Mouse (Mus musculus): ENCODE measurements around the gene Thap2.
A peak's percentile ranks its signal among the peaks of the same experiment; 100 is the strongest.

The Thap2 gene

DNA sequence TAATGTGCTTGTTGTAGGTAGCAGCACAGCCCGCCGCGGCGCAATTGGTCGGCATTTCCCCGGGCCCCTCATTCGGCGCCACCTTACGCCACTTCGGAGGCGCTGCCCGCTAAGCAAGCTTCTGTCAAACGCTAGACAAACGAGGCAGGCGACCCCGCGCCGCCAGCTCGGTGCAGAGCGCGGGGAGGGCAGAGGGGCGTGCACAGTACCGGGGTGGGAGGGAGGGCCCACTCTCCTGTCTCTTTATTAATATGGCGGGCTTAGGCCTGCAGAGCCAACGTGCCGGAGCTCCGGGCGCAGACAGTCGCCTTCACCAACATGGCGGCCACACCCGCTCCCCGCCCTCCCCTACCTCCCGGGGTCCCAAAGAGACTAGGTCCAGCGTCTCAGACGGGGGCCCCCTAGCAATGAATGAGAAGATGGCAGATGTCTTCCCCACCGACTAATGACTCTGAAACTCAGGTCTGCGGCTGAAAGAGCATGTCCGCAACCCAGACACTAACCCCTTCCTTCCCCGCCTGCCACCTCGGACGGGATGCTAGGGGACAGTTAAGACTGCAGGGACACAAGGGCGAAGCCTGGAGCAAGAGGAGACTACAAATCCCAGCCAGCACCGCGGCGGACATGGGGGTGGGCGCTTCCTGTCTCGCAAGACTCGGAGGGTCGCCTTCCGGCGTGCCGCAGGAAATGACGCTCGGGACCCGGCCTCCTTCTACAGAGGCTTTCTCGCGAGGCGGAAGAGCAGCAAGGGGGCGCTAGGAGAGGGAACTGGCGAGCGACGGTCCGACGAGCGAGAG lies at the start of gene Thap2, which contains the start of gene Zfc3h1:
Gene Thap2 (minus strand): TSS at position 223 of the 797 bp plus-strand sequence.
Gene Zfc3h1 (plus strand): TSS at position 739 of the 797 bp plus-strand sequence.
- DNase-seq (ENCODE audit: low spot score in 2 of 2), result peak; percentile 96 to 97

DNA sequence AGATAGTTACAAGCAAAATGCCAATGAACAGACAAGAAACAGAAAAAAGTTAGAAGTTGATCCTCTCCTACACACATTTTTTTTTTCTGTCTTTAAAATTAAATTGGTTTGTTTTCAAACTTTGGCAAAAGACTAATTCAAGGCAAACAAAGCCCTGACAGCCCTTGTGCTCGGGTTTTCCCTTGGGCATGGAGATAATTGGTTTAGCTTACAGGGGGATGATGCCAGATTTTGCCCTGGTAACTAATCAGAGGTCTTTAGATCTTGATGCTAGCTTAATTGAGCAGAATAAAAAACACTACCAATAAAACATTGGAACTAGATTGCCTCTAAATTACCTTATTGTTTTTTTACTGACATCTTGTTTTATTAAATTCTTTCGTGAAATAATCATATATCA lies 41.1 kb upstream of the Thap2 start:
- no peak for DNase-seq (ENCODE audit: low spot score in 2 of 2)

DNA sequence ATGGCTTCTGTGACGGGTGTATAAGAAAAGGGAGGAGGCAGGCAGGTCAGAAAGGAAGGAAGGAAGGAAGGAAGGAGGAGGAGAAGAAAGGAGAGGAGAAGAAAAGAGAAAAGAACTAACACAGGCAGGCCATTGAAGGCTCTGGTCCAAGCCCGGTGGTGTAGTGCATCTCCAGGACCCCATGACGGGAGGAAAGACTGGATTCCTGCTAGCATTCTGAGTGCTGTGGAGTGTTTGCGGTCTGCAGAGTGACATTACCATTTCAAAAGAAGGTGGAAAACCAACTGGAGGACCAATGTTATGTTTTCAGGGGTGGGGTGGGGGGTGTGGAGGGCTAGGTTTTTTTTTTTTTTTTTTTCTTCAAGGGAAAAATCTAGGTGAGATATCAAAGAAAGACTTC lies 37.7 kb upstream of the Thap2 start:
- no peak for DNase-seq (ENCODE audit: low spot score in 2 of 2)

DNA sequence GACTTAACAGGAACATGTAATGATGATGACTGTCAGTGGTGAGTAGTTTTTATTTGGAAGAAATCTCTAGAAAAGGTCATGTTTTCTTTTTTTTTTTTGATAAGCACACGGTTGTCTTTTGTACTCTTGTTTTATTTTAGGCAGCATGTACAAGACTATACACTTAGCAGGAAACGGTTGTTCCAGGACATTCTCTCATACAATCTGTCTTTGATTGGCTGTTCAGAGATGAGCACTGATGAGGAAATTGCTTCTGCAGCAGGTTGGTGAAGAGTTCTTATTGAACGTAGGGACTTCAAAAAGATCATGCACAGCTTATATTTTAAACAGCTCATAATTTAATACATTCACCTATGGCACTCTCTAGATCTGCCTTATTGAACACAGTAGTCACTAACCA lies 29.8 kb upstream of the Thap2 start:
- DNase-seq (ENCODE audit: low spot score in 2 of 2), result no peak

DNA sequence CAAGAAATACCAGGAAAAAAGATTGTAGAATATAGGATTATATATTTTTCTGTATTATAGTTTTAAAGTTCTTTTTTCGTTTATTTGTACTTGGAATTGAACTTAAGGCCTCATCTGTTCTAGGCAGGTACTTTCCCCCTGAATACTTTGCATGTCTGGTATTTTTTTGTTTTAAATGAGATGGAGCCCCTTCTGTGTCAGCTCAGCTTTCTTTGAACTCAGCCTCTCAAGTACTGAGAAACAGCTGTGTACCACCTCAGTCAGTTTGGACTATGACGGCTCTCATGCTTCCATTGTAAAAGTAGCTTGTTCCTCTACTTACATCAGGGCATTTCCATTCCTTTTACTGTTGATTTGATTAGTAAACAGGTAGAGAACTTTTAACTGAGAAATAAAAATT lies 29.3 kb upstream of the Thap2 start:
- DNase-seq (ENCODE audit: low spot score in 2 of 2), result no peak

DNA sequence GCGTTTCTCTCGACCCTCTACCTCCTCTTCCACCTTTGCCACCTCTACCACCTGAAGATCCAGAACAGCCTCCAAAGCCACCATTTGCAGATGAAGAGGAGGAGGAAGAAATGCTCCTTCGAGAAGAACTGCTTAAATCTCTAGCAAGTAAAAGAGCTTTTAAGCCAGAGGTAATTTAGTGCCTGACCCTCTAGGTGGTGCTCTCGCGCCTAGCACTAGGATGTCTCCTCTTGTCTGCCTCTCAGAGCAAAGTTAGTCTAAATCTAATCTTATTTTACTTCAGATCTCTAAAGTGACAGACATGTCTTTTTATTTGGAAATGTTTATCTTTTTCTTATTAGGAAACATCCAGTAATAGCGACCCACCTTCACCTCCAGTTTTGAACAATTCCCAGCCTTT lies 22.1 kb upstream of the Thap2 start:
- DNase-seq (ENCODE audit: low spot score in 2 of 2), result peak; percentile 7 to 60

DNA sequence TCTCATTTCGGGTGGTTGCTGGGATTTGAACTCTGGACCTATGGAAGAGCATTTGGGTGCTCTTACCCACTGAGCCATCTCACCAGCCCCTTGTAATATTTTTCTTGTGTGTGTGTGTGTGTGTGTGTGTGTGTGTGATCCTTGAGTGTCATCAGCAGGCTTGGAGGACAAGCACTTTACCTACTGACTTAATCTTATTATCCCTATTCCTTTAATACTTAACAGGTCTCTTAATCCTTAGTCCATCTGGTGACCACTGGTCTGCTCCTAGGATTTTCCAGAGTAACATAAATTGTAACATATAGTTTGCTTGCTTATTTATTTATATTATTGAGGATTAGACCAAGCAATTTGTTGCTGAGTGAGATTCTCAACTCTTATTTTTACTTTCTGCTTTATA lies 7.7 kb upstream of the Thap2 start:
- DNase-seq (ENCODE audit: low spot score in 2 of 2), result no peak

DNA sequence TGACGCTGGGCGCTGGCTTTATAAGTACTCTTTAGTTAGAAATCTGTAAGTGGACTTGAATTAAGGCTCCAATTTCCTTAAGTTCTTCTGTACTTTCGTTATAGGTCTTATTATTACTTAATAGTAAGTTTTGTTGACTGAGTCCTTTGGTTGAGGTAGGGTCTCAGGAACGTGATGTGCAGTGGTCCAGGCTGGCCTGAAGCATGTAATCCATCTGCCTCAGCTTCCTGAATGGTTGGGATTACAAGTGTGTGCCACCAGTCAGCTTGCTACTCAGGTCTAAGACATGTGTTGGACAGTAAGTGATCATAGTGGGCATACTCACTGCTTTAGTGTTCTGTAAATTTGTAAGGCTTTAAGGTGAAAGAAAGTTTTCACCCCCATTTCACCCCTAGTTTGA lies 6.8 kb upstream of the Thap2 start:
- DNase-seq (ENCODE audit: low spot score in 2 of 2), result no peak

DNA sequence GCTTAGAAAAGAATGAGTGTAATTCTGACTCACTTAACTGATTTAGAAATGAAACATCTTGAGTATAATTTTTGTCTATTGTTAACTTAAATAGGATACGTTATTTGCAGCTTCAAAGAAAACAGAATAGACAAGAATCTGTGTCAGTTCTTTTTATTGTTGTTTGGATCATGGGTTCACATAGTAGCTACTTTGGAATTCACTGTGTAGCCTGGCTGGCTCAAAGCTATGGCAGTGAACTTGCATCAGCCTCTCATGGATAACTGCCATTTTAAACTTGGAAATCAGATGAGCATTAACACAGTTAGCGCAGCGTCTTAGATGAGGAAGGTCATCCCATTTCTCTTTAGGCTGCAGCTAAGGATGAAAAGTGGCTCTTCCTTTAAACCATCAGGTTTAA lies 3.6 kb upstream of the Thap2 start:
- no peak for DNase-seq (ENCODE audit: low spot score in 2 of 2)

DNA sequence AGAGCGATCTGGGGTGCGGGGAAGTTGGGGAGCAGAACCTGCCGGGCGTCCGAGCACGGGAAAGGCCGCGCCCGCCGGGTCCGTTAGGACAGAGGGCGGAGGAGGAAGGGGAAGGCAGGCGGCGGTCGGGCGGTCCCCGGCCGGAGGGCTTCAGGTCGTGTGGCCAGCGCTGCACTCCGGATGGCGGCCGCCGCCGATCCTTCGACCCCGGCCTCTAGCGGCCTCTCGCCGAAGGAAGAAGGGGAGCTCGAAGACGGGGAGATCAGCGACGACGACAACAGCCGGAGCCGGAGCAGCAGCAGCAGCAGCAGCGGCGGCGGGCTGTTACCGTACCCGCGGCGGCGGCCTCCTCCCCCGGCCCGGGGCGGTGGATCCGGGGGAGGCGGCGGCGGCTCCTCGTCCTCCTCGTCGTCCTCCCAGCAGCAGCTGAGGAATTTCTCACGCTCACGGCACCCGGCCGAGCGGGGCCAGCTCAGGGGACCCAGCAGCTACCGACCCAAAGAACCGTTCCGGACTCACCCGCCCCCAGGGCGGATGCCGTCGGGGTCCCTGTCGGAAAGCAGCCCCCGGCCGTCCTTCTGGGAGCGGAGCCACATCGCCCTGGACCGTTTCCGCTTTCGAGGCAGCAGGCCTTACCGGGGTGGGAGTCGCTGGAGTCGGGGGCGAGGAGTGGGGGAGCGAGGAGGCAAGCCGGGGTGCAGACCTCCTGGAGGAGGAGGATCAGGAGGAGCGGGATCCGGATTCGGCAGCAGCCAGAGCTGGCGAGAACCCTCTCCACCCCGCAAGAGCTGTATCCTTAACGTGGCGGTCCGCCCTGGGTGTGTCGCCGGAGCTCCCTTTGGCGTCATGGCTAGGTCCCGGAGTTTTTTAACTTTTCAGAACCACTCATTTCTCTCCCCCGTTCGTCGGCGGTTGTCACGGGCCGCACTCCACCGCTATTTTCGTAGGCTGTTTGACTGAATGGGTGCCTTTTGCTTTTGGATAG lies 1.1 kb upstream of the Thap2 start:
- DNase-seq (ENCODE audit: low spot score in 2 of 2), result peak; percentile 67 to 71

DNA sequence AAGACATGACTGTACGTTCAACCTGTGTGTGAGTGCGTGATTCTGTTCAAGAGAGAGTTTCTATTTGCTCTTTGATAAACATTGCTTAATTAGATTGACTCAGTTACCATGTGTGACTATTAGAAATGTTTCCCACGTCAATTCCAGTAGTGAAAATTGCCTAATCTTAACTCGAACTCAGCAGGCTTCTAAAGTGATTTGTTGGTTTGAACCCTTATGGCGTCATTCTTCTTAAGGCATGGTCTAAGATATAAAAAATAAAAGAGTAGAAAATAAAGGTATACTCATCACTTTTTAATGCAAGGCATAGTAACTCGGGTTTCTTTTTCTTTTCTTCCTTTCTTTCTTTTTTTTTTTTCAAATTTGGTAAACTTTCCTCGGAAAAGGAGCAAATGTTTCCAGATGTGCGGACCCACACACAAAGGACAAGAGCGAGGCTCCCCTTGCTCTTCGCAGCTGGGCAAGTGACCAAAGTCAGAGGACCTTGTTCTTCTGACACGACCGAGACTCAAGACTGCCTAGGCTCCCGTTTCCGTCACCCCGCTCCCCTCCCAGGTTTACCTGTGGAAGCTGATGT lies 511 bp downstream of the Thap2 start:
- DNase-seq (ENCODE audit: low spot score in 2 of 2), result no peak

DNA sequence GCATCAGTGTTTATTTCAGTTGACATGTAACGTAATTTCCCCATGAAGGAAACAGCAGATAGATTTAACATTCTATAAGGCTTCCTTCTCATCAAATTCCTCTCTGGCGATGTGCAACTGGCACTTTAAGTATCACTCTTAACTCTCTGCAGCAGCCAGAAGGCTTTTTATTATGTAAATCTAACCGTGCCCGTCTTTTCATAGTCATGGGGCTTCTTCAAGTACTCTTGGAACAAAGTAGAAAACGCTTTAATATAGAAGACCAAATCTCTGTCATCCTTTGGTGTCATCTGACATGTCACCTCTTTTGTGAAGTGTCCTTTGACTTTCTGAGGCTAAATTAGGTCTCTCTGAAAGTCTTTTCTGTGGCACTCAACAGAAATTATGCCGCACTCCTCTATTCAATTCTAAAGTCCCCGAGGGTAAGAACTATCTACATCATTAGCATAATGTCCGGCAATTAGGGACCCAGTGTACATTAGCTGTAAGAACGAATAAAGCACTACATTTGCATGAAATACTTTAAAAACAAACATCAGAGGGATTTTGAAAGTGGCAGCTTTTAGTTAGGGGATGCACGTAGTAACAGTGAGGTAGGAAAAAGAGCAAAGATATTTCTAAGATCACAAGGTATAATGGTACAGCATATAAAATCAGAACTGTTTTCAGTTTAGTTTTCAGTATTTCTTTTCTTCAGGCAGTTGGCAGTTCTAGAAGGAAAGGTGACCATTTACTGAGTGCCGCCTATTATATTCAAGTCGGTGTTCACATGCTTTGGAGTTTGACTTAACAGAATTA lies 1.2 kb downstream of the Thap2 start:
- no peak for DNase-seq (ENCODE audit: low spot score in 2 of 2)

DNA sequence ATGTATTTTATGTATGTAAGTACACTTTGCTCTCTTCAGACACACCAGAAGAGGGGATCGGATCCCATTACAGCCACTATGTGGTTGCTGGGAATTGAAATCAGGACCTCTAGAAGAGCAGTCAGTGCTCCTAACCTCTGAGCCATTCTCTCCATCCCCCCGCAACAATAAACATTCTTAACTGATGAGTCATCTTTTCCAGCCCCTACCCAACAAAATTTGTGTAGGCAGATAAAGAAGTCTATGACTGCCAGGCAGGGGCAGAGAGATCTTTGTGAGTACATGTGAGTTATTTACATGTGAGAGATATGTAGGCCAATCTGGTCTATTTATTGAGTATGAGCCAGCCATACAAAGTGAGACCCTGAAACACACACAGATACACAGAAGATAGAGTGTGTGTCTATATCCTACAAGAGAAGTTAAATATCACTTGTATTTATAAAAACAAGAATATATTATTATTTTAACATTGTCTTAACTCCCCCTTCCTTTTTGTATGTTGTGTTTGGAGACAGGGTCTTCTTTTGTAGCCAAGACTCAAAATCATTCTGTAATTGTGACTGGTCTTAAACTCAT lies 2.6 kb downstream of the Thap2 start:
- DNase-seq (ENCODE audit: low spot score in 2 of 2), result no peak

DNA sequence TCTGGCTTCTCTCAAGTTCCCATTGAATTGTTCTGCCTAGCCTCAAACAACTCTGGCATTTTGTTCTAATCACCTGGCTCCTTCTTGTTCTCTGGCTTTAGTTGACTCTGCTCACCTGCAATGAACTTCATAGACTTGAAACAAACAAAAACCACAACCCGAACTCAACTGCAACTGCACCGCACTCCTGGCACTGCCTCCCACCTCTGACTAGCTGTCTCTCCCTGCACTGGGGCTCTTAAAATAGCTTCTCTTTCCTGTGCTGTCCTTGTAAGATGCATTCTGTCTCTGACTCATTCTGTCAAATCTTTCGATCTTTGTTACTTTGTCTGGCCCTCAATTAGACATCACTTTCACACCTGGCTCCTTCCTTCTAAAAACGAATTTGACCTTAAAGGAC lies 21.1 kb downstream of the Thap2 start:
- peak; percentile 28 to 37 for DNase-seq (ENCODE audit: low spot score in 2 of 2)

DNA sequence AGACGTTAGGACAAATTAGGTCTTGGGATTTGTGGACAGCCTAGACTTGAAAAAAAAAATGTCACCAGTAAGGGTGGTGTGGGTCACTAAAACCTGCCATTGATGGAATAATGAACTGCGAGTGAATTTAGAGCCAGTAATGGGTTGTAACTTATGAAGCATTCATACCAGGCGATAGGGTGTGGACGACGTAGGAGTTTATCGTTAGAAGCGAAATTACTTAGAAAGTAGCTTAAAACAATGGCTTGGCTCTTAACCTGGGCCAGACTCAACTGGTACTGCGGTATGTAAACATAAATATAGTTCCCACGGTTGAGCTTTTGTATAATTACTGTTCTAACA lies 21.6 kb downstream of the Thap2 start:
- DNase-seq (ENCODE audit: low spot score in 2 of 2), result no peak

DNA sequence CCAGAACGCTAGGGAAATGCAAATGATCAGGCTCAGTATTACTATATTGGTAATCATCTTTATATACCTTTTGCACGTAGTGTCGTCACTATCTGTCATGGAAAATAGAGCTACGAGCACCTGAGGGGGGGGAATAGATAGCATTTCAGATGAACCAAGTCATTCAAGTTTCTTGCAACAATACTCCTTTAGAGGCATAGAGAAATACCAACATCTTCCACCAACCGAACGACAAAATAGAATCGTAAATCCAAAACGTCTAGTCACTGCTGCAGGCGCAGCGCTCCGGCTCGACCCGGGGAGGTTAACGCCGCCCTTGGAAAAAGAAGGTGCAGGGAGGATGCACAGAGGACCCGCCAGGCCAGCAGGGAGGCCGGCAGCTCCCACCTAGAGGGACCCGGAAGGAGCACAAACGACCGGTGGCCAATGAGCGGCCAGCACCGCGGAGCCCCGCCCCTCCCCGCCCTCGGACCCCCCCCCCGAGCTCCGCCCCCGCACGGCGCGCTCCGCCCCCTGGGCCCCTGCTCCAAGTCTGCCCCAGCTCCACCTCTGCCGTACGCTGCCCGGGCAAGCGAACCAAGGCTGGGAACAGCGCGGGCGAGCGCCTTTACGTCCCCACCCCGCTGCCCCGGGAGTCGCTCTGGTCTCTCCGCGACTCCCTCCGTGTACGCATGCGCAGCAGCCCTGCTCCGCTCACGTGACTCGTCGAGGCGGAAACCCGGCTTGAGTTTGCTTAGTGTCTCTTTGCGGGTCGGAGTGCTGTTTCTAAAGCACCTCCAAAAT lies 22.2 kb downstream of the Thap2 start, which contains the start of gene Tmem19:
Gene Tmem19 (minus strand): TSS at position 662 of the 783 bp plus-strand sequence.
- peak; percentile 95 to 96 for DNase-seq (ENCODE audit: low spot score in 2 of 2)

DNA sequence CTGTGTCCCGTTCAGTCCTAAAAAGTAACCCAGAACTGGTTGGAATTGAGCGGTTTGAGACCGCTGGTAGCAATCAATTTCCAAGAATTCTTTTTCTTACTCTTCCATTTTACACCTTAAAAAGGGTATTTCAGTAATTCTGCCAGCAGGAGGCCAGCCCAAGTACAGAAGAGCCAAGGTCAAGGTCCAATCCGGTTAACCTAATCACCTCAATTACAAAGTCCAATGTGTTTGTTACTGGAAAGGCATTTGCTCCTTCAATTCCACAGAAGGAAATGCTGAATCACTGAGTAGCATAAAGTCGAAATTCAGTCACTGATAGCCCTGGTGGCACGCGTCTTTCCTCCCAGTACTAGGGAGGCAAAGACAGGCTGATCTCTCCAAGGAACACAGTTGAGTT lies 25.2 kb downstream of the Thap2 start:
- DNase-seq (ENCODE audit: low spot score in 2 of 2), result no peak

DNA sequence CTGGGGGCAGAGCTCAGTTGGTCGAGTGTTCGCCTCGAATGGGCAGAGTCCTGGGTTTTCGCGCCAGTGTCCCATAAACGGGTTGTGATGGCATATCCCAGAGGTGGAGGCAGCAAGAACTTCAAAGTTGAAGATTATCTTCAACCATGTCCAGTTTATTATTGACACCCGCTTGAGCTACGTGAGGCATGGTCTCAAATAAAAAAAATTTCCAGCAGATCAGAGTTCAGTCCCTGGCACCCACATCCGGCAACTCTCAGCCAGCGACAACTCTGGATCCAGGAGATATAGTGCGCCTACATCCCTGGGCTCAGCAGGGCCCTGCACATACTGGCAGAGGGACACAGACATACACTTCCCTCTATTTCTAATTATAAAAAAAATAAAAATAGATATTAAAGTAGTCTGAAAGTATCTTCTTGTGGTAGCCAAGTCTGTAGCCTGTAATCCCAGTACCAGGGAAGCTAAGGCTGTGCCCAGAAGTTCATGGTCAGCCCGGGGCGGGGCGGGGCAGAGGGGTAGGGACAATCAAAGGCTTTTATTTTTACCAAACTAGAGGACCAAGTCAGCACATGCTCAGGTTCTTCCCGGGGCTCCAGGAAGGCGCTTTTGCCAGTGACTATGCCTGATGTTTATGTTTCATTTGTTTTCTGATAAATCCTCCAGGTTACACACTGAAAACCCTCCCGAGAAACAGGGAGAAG lies 25.9 kb downstream of the Thap2 start:
- DNase-seq (ENCODE audit: low spot score in 2 of 2), result no peak

DNA sequence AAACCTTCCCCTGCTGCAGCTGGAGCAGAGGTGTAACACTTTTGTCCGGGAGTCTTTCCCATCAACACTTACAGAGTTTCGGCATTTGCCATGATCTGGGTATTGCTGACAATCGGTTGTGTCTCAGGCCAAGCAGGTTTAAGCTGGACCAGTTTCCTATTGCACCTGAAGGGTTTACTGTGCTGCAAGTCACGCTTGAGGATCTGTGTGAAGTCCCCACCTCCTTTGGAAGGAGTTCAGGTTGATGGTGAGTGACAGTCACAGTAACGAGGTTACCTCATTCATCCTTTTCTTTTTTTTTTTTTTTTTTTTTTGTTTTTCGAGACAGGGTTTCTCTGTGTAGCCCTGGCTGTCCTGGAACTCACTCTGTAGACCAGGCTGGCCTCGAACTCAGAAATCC lies 28.1 kb downstream of the Thap2 start:
- DNase-seq (ENCODE audit: low spot score in 2 of 2), result no peak

DNA sequence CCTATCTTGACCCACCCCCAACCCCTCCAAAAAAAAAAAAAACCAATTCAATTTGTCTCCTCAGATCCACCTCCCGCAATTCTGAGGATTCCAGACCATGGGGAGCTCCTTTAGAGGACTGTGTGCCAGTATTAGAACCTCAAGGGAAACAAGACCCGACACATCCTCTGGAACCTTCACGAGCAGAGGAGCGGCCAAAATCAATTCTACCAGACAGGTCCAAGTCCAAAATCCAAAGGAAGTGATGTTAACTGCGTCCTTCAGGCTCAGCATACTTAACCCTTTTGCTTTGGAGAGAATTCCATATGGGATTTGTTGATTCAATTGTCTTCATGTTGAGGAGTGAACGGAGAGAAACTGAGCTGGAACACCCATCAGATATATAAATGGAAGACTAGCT lies 29.2 kb downstream of the Thap2 start:
- no peak for DNase-seq (ENCODE audit: low spot score in 2 of 2)

Measured in thymus, postnatal 10 days (tissue).